Mouse (Mus musculus) spleen, adult 2 months (tissue): ENCODE measurements around the gene Dguok.

Experiments used
- CTCF ChIP-seq: fragments of 200-500 bp; IDR thresholded peaks from 2 replicates; pipeline ENCODE4 v1.5.1; 2011; ENCODE audit warnings: mild to moderate bottlenecking, inconsistent platforms; ENCODE audit not compliant: insufficient read depth, insufficient read length, insufficient replicate concordance; ENCODE audit errors: extremely low read depth
- POLR2A ChIP-seq: fragments of 200-500 bp; IDR thresholded peaks from 2 replicates; pipeline ENCODE4 v1.6.1; 2011; ENCODE audit warnings: low read depth, low read length, inconsistent platforms

DNA sequence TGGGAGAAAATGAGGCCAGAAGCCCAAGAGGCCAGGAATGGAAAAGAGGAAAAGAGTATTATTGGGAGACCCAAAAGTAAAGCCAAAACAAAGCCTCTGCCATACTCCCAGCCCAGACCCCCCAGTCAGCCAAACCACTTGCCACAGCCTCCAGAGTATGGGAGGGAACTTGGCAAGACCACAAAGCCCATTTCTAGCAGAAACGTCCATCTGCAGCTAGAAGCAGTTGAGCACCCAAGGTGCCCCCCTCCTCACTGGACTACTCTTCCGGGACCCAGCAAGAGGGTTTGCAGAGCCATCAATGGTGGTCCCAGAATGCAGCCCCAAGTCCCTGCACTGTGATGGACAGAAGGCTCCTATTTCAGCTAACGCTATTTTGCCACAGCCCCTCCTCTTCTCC lies 69.0 kb downstream of the Dguok start:
- TF ChIP-seq POLR2A (no peak), CTCF (no peak)
